Mouse (Mus musculus): ENCODE results near the gene Gm49373.

Gm49373 gene

DNA sequence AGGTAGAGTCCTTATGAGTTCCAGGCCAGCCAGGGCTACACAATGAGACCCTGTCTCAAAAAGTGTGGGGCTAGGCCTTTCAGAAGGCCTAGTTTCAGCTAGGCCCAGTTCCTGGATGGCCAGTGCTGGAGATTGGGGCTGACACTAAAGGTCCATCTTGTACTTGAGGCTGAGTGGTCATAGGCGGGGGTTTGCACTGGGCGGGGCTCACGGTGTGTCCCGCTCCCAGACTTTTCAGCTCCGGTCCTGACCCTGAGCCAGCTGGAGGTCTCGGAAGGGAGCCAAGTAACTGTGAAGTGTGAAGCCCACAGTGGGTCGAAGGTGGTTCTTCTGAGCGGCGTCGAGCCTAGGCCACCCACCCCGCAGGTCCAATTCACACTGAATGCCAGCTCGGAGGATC lies 46.0 kb downstream of the Gm49373 start:
- no peak for DNase-seq

DNA sequence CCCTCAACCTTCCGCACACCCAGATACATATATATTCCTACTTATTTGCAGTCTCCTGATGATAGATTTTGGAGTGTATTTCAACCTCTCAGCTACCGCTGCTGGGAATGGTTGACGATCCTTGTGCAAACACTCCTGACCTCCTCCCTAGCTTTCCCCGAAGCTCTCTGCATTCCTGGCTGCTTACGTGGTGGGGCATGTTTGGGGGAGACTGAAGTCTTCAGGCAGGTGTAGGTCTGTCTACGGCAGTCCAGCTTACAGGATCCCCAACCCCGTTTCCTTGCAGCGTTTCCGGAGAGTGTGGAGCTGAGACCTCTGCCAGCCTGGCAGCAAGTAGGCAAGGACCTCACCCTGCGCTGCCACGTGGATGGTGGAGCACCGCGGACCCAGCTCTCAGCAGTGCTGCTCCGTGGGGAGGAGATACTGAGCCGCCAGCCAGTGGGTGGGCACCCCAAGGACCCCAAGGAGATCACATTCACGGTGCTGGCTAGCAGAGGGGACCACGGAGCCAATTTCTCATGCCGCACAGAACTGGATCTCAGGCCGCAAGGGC lies 47.6 kb downstream of the Gm49373 start:
- DNase-seq: no peak

DNA sequence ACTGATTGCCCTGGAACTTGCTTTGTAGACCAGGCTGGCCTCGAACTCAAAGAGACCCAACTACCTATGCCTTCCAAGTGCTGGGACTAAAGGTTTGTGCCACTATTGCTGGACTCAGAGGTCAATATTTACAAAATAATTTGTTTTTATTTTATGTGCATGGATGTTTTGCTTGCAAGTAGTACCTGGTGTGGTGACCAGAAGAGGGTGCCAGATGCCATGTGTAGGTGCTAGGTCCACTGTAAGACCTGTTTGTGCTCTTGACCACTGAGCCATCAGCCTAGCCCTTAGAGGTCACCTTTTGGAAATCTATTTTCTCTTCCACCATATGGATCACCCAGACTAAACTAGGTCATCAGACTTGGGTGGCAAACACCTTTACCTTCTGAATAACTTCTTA lies 50.2 kb downstream of the Gm49373 start:
- DNase-seq: no peak

DNA sequence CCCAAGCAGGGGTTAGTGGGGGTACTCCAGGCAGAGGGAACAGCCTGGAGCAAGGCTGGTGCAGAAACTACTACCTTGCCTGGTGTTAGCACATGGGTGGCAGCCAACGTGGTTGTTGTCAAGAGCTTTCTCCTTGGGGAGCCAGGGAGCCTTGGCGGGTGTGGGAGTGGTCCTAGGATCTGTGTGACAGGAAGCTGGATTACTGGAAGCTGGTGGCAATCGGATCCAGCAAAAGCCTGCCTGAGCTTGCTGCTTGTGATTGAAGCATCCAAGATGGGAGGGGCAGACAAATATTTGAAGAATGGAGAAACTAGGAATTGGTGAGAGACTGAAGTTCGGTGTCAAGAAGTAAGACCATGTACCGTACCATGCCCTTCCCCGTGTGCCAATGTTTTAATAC lies 50.6 kb downstream of the Gm49373 start:
- DNase-seq: no peak

DNA sequence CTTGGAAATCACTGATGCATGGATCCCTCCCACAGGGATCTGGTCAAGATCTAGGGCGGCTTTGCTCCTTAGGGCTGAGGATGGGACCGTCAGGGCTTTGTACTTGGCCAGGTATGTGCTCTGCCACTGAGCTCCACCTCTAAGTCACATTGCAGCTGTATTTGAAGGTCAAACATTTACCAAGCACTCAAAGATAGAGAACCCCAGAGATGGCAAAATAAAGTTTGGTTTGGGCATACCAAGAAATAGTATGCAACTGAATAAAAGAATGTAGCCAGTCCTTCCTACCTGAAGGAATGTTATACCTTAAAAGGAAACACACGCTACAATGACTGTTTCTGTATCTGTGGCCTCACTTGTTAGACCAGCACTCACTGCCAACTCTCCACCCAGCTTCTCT lies 51.5 kb downstream of the Gm49373 start:
- no peak for DNase-seq

DNA sequence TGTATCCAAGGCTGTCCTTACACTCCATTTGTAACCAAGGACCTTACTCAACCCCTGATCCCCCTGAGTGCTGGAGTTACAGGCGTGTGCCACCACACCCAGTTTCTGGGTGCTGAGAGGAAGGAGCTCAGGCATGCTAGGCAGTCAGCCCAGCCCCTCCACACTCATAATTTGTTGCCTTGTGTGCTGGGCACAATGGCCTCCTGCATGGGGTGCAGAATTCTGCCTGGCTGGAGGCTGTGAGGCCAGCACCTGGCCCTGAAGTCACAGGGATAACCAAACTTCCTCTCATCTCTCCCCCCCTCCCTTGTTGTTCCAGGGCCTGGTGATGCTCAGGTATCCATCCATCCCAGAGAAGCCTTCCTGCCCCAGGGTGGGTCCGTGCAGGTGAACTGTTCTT lies 54.3 kb downstream of the Gm49373 start:
- DNase-seq: no peak

DNA sequence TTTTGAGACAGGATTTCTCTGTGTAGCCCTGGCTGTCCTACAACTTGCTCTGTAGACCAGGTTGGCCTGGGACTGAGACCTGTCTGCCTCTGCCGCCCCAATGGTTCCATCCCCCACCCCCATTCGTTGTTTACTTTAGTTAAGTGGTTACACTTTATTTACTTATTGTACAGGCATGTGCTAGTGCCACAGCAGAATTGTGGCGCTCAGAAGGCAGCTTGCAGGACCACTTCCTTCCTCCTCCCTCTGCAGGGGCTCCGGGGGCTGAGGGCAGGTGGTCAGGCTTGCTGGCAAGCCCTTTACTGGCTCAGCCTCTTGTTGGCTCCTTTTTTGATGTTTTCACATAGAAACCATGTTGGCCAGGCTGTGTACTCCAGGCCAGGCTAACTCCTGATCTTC lies 55.7 kb downstream of the Gm49373 start:
- DNase-seq: no peak

DNA sequence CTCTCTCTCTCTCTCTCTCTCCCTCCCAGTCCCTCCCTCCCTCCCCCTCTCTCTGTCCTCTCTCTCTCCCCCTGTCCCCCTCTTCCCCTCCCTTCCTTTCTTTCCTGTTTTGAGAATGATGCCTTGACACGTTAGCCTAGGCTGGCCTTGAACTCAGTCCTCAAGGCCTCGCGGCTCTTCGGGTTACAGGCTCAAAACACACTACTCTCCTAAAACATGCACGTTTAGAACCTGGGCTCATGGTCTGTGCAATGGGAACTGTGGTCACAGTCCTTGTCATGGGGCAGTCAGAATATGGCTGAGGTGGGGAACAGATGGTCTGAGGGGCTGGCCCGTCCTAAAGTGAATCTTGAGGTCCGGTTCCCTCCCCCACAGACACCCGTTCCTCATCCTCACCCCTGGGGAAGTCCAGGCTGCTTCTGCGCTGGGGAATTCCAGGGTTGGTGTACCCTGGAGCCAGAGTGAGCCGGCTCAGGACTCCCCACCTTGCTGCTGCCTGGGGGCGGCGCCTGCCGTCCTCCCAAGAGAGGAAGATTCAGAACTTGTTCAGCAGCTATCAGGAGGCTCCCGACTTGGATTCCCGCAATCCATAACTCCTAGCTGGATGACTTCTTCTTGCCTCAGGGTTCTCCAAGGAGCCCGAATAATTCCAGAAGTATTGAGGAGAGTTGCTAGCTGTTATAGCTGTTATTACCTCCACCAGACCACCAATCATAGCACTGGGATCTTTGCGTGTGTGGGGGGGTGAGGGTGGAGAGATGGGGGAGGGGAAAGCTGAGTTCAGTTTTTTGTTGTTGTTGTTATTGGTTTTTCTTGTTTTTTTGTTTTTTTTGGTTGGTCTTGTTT lies 56.3 kb downstream of the Gm49373 start:
- peak; percentile 22 for DNase-seq

DNA sequence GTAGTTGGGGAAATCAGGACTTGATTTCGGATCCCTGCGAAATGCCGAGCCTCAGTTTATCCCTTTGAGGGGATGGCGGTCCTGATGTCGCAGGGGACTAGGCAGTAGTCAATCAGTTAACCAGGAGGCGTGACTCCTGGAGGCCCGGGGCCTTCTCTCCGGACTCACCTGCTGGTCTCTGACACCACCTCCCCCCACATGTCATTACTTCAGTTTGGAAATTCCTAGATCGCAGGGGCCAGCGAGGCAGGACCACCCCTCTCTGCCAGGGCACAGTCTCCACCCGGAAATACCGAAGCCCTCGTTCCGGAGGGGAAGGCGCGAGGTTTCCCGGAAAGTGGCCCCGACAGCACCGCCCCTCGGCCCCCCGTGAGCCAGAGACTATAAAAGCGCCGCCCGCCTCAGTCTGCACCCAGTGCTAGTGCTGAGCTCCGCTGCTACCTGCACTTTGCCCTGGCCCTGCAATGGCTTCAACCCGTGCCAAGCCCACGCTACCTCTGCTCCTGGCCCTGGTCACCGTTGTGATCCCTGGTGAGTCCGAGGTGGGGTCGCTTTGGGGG lies 57.2 kb downstream of the Gm49373 start, which contains the start of gene Icam1:
TSS of gene Icam1 (plus strand) at position 415 of the 560 bp plus-strand sequence.
- DNase-seq: peak; percentile 90

DNA sequence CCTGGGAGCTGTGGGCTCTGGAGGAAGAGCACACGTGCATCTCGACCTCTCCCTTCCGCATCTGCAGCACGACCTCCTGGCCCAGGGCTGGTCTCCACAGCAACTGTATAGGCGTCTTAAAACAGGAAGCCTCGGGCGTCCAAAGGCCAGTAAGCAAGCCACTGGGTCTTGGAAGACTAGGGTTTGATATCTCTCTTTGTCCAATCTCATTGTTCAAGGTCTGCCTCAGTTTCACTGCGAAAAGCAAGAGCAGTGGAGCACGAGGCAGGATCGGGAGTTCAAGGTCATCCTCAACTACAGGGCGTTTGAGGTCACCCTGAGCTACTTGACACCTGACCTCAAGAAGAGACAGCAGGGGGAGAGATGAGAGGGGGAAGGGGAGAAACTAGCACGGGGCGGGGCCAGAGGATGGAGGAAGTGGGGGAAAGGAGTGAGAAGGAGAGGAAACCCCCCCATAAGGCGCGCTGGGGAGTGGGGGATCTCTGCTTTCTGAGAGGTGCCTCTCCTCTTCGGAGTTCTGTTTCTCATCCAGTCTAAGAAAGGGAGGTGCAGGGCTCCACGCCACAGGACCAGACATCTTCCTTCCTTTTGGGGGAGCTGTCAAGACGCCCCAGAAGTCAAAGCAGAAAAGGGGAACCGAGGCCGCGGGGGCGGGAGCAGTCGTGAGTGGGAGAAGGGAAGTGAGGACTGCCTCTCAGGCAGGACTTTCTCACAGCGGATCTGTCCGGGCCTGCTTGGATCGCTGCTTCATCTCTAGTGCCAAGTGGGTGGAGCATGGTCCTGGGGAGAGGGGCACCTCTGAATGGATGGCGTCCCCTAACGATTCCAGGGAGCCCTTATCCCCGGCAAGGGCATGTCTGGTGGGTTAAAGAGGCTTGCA lies 58.0 kb downstream of the Gm49373 start:
- peak; percentile 75 for DNase-seq
